Mouse (Mus musculus) heart, adult 2 months (tissue): ENCODE results near the gene Gm49630.
"Not testable (repeated sequence)": the region's sequence is repeated elsewhere in the genome, so short reads cannot be mapped to it uniquely, and the experiment has no call there.

Source experiments
- CTCF ChIP-seq: fragments of 200-600 bp; IDR thresholded peaks from 2 replicates; pipeline ENCODE4 v1.8.1; 2022; ENCODE audit warnings: antibody characterized with exemption, mild to moderate bottlenecking, moderate library complexity
- EP300 ChIP-seq: fragments of 200-500 bp; IDR thresholded peaks from 2 replicates; pipeline ENCODE4 v1.6.1; 2011; ENCODE audit warnings: low read depth, low read length, control low read depth; ENCODE audit not compliant: insufficient read depth

- not testable (repeated sequence) for TF ChIP-seq CTCF, EP300
Measured at GRCm38 (mm10) chr17:7371879-7372278, at the start of gene Gm49630.
